In genomic region chr1:191340530-191340929, GRCm38 (mm10) we compare ENCODE assay signal across 16 mouse cellular contexts.
"Had no signal": no experiment of that assay in that cellular context is flagged by ENCODE, and none has a peak within 500 bp of the region (broad histone marks: within the 10 kb centered on the region; RNA-seq: fewer than 3 reads in every experiment).

No protein-coding gene starts in this region.

- H3K9me3 ChIP-seq: liver, embryonic 13.5 days had no signal

- H3K4me2 ChIP-seq: liver, embryonic 13.5 days; midbrain, embryonic 11.5 days had no signal

- H3K27me3 ChIP-seq: liver, embryonic 13.5 days had no signal

- DNase-seq: layer of hippocampus, postnatal 36 days; liver, embryonic 13.5 days; lung, adult 2 months; lung, postnatal 14 days; lung, postnatal 4 days; midbrain, embryonic 14.5 days; right cerebral cortex, adult 18-20 months; right cerebral cortex, postnatal 14 days; right cerebral cortex, postnatal 4 days; thymus, adult 2 months; thymus, postnatal 14 days; thymus, postnatal 4 days had no signal

- H3K9ac ChIP-seq: liver, embryonic 13.5 days had no signal

- H3K4me1 ChIP-seq: liver, embryonic 13.5 days had no signal

- H3K27ac ChIP-seq: kidney, postnatal 0 days; left cerebral cortex, adult 2 months; liver, embryonic 13.5 days; stomach, postnatal 0 days had no signal

- H3K4me3 ChIP-seq: left cerebral cortex, adult 2 months; liver, embryonic 13.5 days had no signal
